Mouse (Mus musculus): ENCODE measurements at regions not wholly inside any gene's neighbourhood (a gene's known extent, or its start where the extent isn't known, plus 50 kb on each side); places are given as distances from the start of the nearest gene placed in this dataset.

- Histone ChIP-seq H3K4me1 (replicated peaks; ENCODE audit: low read depth, low read length) (0 out of 2 replicates have a peak, but pooled peaks cover 3% of the 10 kb centered on the region), H3K27me3 (ENCODE audit: insufficient read depth, low read length) (no peaks in the 10 kb centered on the region), H3K9me3 (ENCODE audit: low read length) (peaks cover 4% of the 10 kb centered on the region), H3K36me3 (ENCODE audit: insufficient read depth, low read length) (no peaks in the 10 kb centered on the region), H3K4me3 (replicated peaks; ENCODE audit: low read length) (no peak overlapping the region)
- TF ChIP-seq CTCF (conservative IDR thresholded peaks at IDR 0.05; ENCODE audit: low read length) (no peak), POU5F1 (IDR thresholded peaks at IDR 0.05; ENCODE audit: borderline replicate concordance, low read length) (no peak), NANOG (IDR thresholded peaks at IDR 0.05; ENCODE audit: borderline replicate concordance, low read length) (no peak)
These were observed 297.7 kb upstream of the Sall1 start for GRCm38 (mm10) chr8:89341686-89342085.

- H3K36me3 ChIP-seq (ENCODE audit: insufficient read depth, low read length) = no peaks in the 10 kb centered on the region
- no peaks in the 10 kb centered on the region for H3K27me3 ChIP-seq (ENCODE audit: insufficient read depth, low read length)
- H3K4me1 ChIP-seq (replicated peaks; ENCODE audit: low read depth, low read length) = no peaks in the 10 kb centered on the region
- H3K9me3 ChIP-seq (ENCODE audit: low read length) = no peaks in the 10 kb centered on the region
- TF ChIP-seq POU5F1 (IDR thresholded peaks at IDR 0.05; ENCODE audit: borderline replicate concordance, low read length) (no peak), NANOG (IDR thresholded peaks at IDR 0.05; ENCODE audit: borderline replicate concordance, low read length) (no peak), CTCF (conservative IDR thresholded peaks at IDR 0.05; ENCODE audit: low read length) (no peak)
- H3K4me3 ChIP-seq (replicated peaks; ENCODE audit: low read length) = no peak overlapping the region
These were observed 291.5 kb upstream of the Sall1 start for GRCm38 (mm10) chr8:89335416-89335815.

- no peak for TF ChIP-seq CTCF (conservative IDR thresholded peaks at IDR 0.05; ENCODE audit: low read length)
- TF ChIP-seq POU5F1 (IDR thresholded peaks at IDR 0.05; ENCODE audit: borderline replicate concordance, low read length) = no peak
- TF ChIP-seq NANOG (IDR thresholded peaks at IDR 0.05; ENCODE audit: borderline replicate concordance, low read length) = no peak
- Histone ChIP-seq H3K4me3 (replicated peaks; ENCODE audit: low read length) (no peak overlapping the region), H3K9me3 (ENCODE audit: low read length) (no peaks in the 10 kb centered on the region), H3K36me3 (ENCODE audit: insufficient read depth, low read length) (no peaks in the 10 kb centered on the region), H3K4me1 (replicated peaks; ENCODE audit: low read depth, low read length) (no peaks in the 10 kb centered on the region), H3K27me3 (ENCODE audit: insufficient read depth, low read length) (no peaks in the 10 kb centered on the region)
These were observed 281.9 kb upstream of the Sall1 start for GRCm38 (mm10) chr8:89325751-89326351.

DNA sequence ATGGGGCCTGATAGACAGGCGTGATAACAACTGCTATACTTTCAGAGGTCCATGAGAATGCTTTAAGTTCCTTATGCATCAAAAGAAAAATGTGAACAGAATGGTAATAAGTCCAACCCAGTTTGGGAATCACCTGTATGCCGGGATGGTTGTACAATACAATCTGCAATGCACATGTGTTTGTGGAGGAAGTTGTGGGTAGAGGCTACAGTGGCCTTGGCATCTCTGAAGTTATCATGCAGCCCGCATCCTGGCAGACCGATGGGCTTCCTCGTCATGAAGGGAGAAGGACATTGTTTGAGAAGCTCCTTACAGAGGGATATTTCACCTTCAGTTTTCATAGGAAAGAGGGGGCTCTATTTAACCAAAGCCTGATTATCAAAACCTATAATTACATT lies 281.3 kb upstream of the Sall1 start:
- Histone ChIP-seq H3K36me3 (ENCODE audit: insufficient read depth, low read length) (no peaks in the 10 kb centered on the region), H3K27me3 (ENCODE audit: insufficient read depth, low read length) (no peaks in the 10 kb centered on the region), H3K9me3 (ENCODE audit: low read length) (no peaks in the 10 kb centered on the region), H3K4me3 (replicated peaks; ENCODE audit: low read length) (no peak overlapping the region), H3K4me1 (replicated peaks; ENCODE audit: low read depth, low read length) (no peaks in the 10 kb centered on the region)
- TF ChIP-seq CTCF (conservative IDR thresholded peaks at IDR 0.05; ENCODE audit: low read length) = no peak
- no peak for TF ChIP-seq POU5F1 (IDR thresholded peaks at IDR 0.05; ENCODE audit: borderline replicate concordance, low read length)
- no peak for TF ChIP-seq NANOG (IDR thresholded peaks at IDR 0.05; ENCODE audit: borderline replicate concordance, low read length)

DNA sequence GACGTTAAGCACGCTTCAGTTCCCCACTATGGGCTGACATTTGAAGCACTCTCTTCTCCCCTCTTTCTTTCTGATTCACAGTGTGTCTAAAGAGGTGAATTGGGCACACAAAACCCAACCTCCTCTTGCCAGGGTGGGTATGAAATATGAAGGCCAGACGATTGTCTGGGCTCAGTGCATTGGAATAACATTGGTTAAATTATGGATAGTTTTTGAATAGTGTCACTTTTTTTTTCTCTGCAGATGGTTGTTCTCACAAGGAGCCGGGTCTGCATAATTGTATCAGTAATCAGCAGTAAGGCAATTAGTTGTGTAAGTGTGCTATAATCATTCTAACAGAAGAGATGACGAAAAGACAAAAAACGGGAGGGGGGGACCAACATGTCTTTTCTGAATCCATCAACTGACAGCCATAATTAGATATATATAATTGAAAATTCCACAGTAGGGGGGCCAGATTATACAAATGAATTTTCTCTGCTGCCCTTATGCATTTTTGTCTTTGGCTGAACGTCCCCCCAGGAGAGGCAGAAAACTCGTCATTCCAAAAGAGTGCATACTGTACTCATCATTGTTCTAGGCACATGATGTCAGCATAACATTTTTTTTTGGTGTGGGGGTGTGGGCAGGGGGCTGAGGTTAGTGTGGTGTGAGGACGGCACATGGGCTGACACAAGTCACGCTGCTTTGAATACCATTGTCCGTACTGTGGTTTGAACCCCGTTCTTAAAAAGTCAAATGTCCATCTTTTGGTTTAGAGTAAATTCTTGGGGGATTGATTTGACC lies 280.7 kb upstream of the Sall1 start:
- Histone ChIP-seq H3K4me3 (replicated peaks; ENCODE audit: low read length) (no peak overlapping the region), H3K27me3 (ENCODE audit: insufficient read depth, low read length) (no peaks in the 10 kb centered on the region), H3K9me3 (ENCODE audit: low read length) (no peaks in the 10 kb centered on the region), H3K4me1 (replicated peaks; ENCODE audit: low read depth, low read length) (no peaks in the 10 kb centered on the region), H3K36me3 (ENCODE audit: insufficient read depth, low read length) (no peaks in the 10 kb centered on the region)
- no peak for TF ChIP-seq POU5F1 (IDR thresholded peaks at IDR 0.05; ENCODE audit: borderline replicate concordance, low read length)
- TF ChIP-seq NANOG (IDR thresholded peaks at IDR 0.05; ENCODE audit: borderline replicate concordance, low read length) = no peak
- no peak for TF ChIP-seq CTCF (conservative IDR thresholded peaks at IDR 0.05; ENCODE audit: low read length)

DNA sequence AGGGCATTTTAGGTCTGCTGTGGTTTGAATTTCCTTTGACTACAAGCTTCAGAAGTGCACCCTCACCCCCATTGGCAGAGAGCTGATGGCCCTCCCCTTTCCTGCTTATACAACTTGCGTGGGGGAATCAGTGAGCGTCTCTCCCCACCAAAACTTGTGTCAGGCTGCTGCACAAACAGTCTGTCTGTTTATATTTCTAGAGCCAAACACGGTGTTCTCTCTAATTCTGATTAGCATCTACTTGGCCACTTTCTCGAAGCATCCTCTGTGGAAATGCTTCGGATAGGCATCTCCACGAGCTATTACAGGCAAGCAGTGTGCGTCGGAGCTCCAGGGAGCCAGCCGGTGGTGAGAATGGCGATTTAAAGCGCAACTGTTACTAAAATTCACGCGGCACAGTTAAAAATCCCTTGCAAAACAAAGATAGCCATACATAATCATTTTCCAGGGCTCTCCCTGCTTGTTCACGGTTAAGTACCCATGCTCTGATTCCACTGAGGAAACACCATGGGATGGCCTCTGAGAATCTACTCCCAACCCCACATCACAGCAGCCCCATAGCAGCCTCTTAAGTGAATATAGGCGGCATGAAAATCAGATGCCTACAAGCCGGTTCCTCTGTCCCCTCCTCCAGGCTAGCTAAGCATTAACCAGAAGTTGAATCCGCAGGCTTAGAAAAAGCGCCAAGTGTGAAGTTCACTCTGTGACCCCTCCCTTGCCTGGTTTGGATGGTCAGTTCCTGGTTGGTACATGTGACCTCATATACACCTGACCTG lies 273.7 kb upstream of the Sall1 start:
- Histone ChIP-seq H3K27me3 (ENCODE audit: insufficient read depth, low read length) (no peaks in the 10 kb centered on the region), H3K4me3 (replicated peaks; ENCODE audit: low read length) (no peak overlapping the region)
- no peak for TF ChIP-seq CTCF (conservative IDR thresholded peaks at IDR 0.05; ENCODE audit: low read length)

DNA sequence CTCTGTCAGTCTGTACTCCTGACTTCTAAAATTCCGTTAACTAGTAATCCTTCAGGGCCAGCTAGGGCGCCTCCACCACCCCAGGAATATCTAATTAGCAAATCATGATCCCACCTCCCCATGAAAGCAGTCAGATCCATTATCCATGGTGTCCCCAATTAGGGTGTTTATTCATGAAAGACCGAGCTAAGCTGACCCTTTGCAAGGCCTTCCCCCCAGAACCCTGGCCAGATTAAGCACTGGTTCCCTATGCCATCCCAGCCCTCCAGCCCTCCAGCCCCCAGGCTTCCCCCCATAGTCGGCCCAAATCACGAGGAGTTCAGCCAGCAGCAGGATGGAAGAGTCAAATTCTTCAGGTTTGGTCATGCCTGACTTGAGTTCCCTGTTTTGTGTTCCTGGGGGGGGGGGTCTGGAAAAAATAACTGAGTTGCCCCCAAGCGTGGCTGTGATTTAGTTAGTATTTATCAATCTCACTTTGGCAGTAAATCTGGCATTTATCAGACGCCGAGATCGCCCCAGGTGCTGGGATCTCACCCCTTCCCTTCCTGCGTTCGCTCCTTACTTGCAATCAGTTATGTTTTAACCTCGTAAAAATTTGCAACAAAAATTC lies 272.7 kb upstream of the Sall1 start:
- no peaks in the 10 kb centered on the region for H3K9me3 ChIP-seq (ENCODE audit: low read length)
- H3K27me3 ChIP-seq (ENCODE audit: insufficient read depth, low read length) = no peaks in the 10 kb centered on the region
- no peak for TF ChIP-seq NANOG (IDR thresholded peaks at IDR 0.05; ENCODE audit: borderline replicate concordance, low read length)
- no peak for TF ChIP-seq POU5F1 (IDR thresholded peaks at IDR 0.05; ENCODE audit: borderline replicate concordance, low read length)
- TF ChIP-seq CTCF (conservative IDR thresholded peaks at IDR 0.05; ENCODE audit: low read length) = no peak
- H3K36me3 ChIP-seq (ENCODE audit: insufficient read depth, low read length) = no peaks in the 10 kb centered on the region
- peaks cover 7% of the 10 kb centered on the region; the same call in 1 of the 2 replicates for H3K4me1 ChIP-seq (replicated peaks; ENCODE audit: low read depth, low read length)
- no peak overlapping the region for H3K4me3 ChIP-seq (replicated peaks; ENCODE audit: low read length)

More for the DNA sequence above, 273.7 kb upstream of the Sall1 start:
- H3K36me3 ChIP-seq (ENCODE audit: insufficient read depth, low read length) = no peaks in the 10 kb centered on the region
- H3K9me3 ChIP-seq (ENCODE audit: low read length) = no peaks in the 10 kb centered on the region
- H3K4me1 ChIP-seq (replicated peaks; ENCODE audit: low read depth, low read length) = peaks cover 4% of the 10 kb centered on the region; the same call in 1 of the 2 replicates

GRCm38 (mm10) chr8:89314907-89315306 lies 270.9 kb upstream of the Sall1 start:
- Histone ChIP-seq H3K36me3 (ENCODE audit: insufficient read depth, low read length) (no peaks in the 10 kb centered on the region), H3K4me1 (replicated peaks; ENCODE audit: low read depth, low read length) (peaks cover 7% of the 10 kb centered on the region; the same call in 1 of the 2 replicates), H3K4me3 (replicated peaks; ENCODE audit: low read length) (no peak overlapping the region), H3K27me3 (ENCODE audit: insufficient read depth, low read length) (no peaks in the 10 kb centered on the region), H3K9me3 (ENCODE audit: low read length) (no peaks in the 10 kb centered on the region)
- TF ChIP-seq POU5F1 (IDR thresholded peaks at IDR 0.05; ENCODE audit: borderline replicate concordance, low read length) = no peak

Measured in E14TG2a.4 (cell line).